Mouse (Mus musculus) embryo, embryonic 9.5 days (tissue): ENCODE results near the gene Plekha5.
"Not testable (repeated sequence)": the region's sequence is repeated elsewhere in the genome, so short reads cannot be mapped to it uniquely, and the experiment has no call there.

ENCODE experiments used
- DNase-seq: peaks from one replicate; pipeline ENCODE4 v3.0.0-alpha.2; 2017; ENCODE audit errors: extremely low spot score

Gene Plekha5

DNA sequence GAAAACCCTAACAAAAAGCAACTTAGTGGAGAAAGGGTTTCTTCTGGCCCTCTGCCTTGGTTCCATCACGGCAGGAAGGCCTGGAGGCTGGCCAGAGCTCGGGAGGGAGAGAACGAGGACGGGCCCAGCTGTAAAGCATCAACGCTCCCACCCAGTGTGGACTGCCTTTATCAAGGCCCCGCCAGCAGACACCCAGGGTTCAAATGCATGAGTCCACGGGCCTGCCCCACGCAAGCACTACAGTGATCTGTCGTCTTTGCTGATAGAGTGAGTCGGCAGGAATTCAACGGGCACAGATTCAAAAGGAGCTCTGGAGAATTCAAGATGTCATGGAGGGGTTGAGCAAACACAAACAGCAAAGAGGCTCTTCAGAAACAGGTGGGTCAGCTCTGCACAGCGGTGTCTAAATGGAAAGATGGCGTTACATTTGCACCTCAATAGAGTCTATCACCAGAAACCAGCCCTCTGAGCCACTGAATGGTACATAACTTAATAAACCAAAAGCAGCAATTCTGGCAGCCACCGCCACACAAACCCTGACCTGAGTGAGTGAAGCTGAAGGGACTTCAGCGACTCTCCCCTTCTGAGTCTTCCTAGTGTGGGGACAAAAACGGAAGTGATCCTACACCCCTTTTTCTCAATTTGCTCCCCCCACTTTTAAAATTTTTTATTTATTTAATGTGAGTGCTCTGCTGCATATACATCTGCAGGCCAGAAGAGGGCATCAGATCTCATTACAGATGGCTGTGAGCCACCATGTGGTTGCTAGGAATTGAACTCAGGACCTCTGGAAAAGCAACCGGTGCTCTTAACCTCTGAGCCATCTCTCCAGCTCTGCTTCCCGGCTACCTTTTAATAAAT, 153.3 kb downstream of the Plekha5 start:
- DNase-seq: no peak

DNA sequence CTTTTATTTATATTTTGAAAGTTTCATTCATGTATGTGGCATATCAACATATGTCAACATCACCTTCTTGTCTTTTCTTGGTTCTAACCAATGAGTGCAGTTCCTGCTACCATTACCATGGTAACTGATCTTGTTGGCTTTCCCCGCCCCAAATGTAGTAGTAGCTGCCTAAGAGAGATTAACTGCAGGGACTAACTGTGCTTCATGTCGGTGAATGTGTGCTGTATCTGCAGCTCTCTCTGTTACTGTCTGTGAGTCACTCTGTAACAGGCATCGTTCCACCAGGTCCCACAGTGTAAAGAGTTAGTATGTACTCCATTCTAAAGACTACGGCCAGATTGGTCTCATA, 153.9 kb downstream of the Plekha5 start:
- DNase-seq: no peak

DNA sequence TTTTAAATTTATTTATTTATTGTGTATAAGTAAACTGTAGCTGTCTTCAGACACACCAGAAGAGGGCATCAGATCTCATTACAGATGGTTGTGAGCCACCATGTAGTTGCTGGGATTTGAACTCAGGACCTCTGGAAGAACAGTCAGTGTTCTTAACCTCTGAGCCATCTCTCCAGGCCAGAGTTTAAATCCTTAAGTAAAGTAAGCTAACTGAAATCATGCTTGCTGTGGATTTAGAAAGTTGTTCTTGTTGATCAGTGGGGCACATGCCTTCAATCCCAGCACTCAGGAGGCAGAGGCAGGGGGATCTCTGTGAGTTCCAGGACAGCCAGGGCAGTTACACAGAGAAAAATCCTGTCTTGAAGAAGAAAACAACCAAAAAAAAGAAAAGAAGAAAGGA, 155.1 kb downstream of the Plekha5 start:
- not testable (repeated sequence) for DNase-seq

DNA sequence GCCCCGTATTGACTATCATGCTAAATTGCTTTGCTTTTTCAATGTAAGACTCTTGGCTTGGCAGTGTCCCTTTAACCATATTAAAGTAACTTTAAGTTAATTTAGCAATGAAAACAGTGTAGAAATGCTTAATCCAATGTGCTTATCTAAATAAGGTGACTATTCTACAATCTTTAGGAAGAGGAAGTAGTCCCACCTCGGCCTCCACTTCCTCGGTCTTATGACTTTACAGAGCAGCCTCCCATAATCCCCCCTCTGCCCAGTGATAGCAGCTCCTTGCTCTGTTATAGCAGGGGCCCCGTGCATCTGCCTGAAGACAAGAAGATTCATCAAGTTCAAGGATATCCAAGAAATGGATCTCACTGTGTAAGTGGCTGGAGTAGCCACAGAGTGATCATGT, 156.3 kb downstream of the Plekha5 start:
- no peak for DNase-seq

DNA sequence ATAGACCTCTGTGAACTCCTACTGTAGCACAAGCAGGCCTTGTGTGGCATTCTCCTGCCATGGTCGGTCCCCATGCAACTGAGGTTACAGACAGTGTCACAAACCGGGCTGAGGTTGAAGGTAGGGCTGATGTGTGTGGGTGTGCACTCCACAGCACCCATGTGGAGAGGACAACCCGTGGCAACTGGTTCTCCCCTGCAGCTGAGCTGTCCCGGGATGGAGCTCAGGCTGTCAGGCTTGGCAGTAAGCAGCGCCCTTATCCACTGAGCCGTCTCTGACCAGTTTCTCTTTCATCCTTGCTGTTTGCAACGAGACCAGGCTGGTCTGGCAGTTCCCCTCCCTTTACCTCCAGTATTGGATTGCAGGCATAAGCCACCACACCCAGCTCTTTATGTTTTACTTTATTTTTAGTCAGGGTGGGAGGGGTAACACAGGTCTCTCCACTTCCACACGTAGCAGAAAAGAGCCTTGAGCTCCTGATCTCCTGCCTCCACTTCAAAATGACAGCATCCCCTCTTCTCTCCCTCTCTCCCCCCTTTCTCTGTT, 162.9 kb downstream of the Plekha5 start:
- no peak for DNase-seq

DNA sequence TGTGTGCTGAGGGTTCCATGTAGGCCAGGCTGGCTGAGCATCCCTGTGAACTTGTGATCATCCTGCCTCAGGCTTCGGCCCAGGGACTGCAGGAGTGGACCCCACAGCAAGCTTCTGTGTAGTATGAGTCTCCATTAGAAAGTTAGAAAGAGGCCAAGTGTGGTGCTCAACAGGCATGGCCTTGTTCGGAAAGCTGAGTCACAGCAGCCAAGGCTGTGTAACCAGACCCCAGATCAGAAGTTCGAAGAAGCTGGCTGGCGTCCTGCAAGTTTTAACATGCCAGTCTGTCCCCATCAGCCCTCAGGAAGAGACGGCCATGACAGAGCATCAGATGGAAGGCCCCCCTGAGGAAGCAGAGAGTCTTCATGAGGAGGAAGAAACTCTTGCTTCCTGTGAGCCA, 167.5 kb downstream of the Plekha5 start:
- DNase-seq: no peak

DNA sequence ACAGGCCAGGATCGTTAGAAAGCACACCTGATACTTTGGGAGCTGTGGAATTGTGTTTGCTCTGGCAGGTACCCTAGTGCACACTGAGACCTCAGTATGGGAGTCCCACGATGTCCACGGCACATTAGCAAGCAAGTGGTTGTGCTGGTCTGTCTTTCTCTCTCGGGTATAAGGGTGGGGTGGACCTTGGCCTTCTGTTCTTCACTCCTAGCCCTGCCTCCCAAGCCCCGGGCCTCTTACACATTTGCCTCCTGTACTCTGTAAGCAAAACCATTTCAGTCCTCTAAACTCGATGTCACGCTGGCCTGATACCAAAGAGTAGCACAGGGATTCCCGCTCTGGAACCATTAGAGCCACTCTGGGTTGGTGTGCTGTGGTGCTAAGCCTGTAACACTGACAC, 168.9 kb downstream of the Plekha5 start:
- DNase-seq: no peak

DNA sequence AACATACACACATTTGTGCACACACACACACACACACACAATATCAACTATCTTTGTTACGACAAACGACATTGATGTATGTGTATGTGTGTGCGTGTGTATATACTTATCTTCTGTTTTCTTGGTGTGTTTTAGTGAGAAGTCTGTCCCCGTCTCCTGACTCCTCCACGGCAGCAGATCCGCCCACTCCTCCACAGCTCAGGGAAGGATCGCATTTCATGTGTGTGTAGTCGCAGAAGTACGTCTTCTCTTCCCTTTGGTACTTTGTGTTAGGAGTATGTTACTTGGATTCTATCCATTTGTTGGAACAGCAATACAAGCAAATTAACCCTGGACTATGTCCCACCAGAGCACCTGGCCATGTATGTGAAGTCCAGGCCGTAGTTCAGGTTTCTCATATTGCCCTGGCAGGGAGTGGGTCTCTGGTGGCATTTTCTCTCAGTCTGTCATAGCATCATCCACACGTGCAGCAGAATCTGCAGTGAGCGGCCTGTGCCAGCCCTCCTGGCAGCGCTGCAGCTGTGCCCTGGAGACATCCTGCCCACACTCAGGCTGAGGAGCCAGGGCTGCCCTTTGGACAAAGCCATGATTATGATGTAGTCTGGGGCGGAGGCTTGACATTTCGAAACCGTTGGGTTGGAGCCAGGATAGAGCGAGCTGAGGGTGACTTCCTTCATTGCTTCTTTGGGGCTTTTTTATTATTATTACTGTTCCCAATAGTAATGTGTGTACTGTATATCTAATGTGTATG, 169.7 kb downstream of the Plekha5 start:
- DNase-seq: no peak

DNA sequence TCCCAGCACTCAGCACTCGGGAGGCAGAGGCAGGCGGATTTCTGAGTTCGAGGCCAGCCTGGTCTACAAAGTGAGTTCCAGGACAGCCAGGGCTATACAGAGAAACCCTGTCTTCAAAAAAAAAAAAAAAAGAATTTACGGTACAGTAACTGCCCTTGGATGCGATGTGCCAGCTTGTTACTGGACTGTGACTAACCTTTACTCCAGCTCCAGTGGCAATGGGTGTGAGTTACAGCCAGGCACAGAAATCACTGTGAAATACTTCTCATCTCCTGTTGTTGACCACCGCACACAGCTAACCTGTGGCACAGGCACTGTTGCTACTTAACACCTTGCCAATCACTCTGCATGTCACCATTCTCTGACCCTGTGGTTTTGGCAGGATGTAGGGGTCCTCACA, 171.7 kb downstream of the Plekha5 start:
- not testable (repeated sequence) for DNase-seq

DNA sequence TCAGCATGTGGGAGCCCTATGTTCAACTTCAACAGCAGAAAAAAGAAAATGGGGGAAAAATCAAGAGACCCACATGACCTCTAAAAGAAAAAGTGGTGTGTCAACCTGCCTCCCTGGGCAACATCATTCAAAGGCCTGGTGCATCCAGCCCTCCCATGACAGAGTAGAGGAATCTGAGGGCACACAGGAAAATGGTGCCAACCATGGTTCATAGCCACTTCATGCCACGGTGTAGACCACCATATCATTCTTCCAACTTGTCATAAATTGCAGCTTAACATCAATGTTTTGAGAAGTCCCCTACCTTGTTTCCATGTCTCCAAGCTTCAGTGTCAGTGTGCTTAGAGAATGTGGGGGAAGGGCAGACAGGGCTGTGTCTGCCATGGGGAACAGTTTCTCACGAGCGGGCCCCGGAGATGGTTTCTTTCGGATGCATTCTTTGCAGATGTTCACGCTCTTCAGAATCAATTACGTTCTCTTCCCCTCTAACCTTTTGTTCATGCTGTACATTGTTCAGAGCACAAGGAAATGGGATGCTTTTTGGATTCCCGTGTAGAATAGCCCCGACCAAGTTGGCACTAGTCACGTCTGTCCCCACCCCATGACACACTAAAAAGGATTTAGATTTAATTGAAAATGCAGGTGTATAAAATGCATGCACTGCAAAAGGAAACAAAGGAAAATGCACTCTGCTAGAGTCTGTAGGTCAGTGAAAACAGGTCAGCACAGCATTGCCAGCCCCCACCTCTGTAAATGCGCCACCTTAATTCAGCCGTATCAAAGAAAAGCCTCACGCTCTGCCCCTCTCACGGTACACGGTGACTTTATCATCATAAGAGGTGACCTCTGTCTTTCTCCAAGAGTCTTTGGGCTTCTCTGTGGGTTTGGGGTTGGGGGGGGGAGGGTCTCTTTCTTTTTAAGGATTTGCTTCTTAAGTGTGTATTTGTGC, 173.8 kb downstream of the Plekha5 start:
- no peak for DNase-seq

DNA sequence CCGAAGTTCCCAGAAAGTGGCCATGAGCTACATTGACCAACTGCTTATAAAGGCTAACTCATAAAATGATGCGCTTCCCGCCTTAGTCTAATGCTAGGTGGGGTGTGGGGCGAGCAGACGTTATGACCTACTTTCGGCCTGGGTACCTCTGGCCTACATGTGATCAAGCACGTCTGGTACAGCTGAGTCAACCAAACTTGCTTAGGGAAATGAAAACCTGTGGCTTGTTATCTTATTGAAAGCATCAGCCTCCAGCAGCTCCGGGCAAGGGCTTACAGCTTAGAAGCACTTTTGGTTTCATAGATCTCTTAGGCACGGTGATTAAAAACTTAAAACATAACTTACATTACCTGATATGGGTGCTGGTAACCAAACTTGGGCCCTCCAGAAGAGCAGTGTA, 174.7 kb downstream of the Plekha5 start:
- DNase-seq: no peak

DNA sequence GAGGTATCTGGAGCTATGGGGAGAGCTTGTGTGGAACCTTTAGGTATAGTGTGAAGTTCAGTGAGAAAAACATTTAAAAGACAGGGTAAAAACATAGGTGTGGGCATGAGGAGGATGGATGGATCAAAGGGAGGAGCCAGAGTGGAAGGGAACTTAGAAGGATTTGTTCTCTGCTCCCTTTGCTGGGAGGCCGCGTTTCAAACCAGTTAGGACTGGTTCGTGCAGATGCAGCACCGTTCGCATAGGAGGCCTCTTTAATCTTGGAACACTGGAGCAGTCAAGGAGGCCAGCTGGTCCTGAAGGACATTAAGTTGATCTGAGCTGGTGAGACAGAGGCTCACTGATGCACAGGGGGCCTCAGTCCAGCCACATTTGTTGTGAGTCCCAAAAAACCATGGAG, 175.5 kb downstream of the Plekha5 start:
- DNase-seq: no peak

DNA sequence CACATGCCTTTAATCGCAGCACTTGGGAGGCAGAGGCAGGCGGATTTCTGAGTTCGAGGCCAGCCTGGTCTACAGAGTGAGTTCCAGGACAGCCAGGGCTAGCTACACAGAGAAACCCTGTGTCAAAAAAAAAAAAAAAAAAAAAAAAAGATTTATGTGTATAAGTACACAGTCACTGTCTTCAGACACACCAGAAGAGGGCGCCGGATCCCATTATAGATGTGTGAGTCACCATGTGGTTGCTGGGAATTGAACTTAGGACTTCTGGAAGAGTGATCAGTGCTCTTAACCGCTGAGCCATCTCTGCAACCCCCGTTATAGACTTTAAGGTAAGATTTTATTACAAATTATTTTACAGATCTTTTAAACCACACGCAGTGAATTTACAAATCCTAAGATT, 176.8 kb downstream of the Plekha5 start:
- DNase-seq: not testable (repeated sequence)

DNA sequence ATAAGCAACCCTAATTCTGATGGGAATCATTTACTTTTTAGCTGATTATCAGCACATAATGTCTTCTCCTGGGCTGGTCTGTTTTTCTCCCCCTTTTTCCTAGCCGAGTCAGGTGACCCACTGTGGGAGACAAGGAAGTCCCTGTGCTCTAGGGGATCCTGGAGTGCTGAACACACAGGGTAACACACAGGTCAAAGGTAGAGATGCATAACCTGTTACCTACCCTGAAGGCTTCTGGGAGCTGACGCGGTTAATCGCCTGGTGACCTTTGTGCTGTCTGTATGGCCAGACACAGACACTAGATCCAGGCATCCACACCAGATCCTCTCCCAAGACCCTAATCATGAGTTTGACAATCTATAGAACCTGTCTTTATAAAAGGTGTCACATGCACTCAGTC, 177.3 kb downstream of the Plekha5 start:
- no peak for DNase-seq

DNA sequence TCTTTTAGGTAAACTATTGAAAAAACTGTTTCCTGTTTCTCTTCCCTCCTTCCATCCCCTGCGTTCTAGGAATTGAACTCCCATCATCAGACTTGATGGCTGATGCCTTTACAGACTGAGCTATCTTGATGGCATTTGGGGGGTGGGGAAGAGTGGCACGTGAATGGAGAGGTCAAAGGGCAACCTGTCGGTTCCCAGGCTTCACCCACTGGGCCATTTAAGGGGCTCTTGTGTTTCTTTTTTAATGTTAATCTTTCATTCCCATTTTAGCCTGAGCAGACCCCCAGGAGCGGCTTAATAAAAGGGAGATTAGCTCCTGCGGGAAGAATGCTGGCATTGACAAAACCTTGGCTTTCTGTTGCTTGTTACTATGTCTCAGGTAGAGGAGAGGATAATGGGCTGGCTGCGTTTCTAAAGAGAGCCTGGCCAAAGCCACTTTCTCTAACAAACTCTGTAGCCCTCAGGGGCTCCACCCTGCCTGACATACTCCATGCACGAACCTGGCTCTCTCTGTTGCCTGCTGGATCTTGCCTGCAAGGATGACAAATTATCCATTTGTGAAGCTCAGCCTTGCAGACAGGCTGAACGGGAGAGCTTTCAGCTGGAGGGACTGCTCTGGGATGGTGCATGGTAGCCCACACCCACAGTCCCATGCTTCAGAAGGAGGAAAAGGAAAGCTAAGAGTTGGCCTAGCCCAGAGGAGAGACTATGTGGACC, 179.5 kb downstream of the Plekha5 start:
- peak; percentile 44 for DNase-seq

DNA sequence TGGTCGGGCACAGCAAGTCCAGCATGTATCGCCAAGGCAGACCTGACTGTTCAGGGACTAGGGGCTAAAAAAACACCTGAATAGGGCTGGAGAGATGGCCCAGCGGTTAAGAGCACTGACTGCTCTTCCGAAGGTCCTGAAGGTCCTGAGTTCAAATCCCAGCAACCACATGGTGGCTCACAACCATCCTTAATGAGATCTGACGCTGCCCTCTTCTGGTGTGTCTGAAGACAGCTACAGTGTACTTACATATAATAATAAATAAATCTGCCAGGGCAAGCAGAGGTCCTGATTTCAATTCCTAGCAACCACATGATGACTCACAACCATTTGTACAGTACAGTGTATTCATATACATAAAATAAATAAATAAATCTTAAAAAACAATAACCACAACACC, 181.3 kb downstream of the Plekha5 start:
- DNase-seq: not testable (repeated sequence)

DNA sequence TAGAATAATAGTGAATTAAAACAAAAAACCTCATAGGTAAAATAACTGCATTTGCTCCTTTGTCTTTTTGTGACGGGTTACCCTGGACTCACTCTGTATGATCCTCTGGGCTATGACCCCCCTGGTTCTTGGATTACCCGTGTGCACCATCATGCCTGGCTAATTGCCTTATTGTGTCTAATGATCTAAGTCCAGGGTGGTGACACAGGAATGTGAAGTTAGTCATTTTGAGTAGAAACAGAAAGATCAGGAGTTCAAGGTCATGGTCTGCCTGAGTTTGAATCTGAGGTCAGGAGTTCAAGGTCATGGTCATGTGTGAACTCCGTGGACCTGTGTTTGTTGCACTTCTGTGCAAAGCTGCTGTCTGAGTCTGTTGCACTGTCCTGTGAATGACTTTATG, 181.9 kb downstream of the Plekha5 start:
- DNase-seq: no peak

DNA sequence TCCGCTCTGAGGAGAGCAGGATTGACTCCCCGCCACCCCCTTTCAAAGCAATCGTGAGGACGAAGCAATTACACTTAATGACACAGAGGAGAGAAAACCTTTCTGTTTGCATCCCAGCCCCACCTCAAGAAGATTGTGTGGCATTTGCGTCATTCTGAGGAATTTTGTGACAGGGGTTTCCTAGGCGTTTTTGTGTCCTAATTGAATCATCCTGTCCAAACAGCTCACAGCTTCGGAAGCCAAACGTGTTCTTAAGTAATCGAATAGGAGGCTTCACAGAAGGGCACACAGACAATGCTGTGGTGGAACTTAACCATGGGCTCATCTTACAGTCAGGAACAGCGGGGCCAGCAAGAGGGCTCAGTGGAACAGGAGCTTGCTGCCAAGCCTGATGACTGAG, 182.7 kb downstream of the Plekha5 start:
- DNase-seq: no peak

DNA sequence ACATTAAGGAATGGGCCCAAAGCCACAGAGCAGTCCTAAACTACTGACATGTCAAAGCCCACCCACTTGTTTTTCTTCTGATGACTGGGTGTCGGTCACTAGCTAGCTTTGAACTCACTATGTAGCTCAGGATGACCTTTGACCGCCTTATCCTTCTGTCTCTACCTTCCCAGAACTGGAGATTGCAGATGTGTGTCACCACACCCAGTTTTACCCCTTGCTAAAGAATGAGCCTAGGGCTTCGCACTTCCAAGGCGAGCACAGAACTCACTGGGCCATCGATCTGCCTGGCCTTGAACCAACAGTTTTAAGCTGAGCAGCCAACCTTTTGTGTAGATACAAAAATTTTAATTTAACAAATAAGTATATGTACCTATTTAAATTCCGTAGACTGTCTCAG, 184.8 kb downstream of the Plekha5 start:
- DNase-seq: no peak

DNA sequence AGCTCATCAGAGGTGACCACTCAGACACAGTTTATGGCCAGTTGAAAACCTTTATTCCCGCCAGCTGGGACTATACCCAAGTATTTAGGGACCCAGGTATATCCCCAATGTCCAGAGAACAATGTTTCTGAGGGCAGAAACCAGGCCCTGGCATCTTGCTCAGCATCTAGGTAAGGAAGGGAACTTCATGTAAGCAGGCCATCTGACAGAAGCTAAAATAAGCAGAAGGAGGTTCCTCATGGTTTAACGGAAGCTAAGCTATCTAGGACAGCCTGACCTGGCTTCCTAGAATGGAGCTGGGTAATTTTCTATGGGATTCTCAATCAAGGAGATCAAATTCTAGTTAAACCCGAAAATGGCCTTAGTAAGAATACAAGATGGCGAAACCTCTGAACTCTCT, 185.7 kb downstream of the Plekha5 start:
- no peak for DNase-seq

DNA sequence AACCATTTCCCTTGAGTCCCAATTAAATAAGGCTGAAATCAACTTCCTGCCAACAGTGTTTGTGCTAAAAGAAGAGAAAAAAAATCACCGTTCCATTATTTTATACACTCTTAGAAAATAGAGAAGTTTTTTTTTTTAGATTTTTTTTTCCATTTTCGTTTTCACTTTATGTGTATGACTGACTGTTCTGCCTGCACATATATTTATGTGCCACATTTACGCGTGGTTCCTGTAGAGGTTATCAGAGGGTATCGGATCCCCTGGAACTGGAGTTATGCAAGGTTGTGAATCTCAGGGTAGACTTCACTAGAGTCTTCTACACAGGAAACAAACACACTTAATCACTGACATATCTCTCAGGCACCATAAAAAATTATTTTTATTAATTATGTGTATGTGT, 186.3 kb downstream of the Plekha5 start:
- DNase-seq: no peak
